Mouse (Mus musculus): Measurements from ENCODE around the gene Agap1.

Agap1 gene

GRCm38 (mm10) chr1:89923642-89924020, 469.0 kb downstream of the Agap1 start:
- in situ Hi-C loops (cut with MboI; ENCODE audit: unreplicated experiment in 2 of 2), result no loop called here

GRCm38 (mm10) chr1:89925501-89926190, 471.0 kb downstream of the Agap1 start:
- in situ Hi-C loops (cut with MboI; ENCODE audit: unreplicated experiment in 2 of 2), result no loop called here

DNA sequence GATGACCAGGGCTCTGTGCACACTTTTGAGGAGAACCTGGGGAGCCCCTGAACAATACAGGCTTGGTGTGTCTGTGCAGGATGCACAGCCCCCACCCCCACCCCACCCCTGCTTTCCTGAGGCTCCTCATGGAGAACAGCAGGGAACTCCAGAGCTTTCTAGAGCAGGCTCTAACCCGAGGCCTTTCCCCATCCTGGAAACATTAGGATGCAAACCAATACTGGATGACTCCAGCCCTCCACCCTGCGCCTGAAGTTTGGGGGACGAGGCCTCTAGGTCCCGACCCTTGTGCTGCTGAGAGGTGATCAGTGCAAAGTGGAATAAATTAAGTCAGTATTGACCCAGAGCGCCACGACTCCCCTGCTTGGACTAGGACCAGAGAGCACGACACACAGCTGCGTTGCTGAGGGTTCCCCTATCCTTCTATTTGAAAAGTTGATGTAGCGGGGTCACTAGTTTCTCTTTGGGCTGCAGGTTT, 472.0 kb downstream of the Agap1 start:
- in situ Hi-C loops (cut with MboI; ENCODE audit: unreplicated experiment in 2 of 2), result no loop called here

- in situ Hi-C loops (cut with MboI; ENCODE audit: unreplicated experiment in 2 of 2), result no loop called here
Measured at GRCm38 (mm10) chr1:89927061-89927661, 472.6 kb downstream of the Agap1 start.

GRCm38 (mm10) chr1:89928676-89929075, 474.1 kb downstream of the Agap1 start:
- in situ Hi-C loops (cut with MboI; ENCODE audit: unreplicated experiment in 2 of 2), result no loop called here

DNA sequence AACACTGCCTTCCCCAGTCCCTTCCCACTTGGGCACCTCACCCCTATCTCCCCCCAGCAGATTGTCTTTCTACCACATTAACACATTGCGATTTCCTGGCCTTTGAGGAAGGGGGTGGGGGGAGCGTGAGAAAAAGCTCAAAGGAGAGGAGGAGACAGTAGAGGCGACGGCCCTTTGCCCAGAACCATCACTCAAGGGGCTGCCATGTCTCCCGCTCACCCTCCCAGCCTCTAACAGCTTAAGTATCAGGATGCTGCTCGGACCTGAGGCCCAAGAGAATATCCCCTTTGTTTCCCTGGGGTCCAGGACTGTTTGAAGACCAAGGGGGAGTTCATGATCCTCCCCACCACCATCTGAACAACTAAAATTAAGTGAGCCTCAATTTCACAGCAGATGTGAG, 474.6 kb downstream of the Agap1 start:
- in situ Hi-C loops (cut with MboI; ENCODE audit: unreplicated experiment in 2 of 2), result no loop called here

DNA sequence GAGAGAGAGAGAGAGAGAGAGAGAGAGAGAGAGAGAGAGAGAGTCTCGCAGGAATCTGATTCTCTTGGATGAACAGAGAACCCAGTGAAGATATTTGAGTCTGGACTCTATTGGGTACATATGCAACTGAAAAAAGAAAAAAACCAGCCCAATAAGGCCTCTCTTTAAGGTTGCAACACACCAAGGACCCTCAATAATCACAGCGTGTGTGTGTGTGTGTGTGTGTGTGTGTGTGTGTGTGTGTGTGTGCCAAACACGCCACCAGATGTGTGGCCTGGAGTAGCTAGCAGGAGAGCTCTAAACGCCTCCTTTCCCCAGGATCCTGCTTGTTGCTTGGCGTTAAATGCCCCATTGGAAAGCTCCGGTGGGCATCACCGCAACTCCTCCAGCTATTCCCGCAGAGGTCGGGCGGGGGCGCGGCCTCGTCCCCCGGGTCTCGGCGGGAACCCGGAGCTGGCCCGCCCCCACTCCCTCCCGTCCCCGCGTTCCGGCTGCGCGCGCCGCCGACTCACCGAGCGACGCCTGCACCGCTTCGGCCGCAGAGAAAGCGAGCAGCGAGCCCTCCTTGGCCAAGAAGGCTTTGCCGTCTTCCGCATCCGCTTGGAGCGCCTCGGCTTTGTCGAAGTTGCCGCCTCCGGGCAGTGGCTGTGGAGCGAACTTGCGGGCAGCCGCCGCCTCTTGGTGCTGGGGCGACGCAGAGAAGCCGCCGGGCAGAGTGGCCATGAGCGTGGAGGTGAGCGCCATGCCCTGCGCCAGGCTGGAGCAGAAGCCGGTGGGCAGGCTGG, 475.3 kb downstream of the Agap1 start:
- in situ Hi-C loops (cut with MboI; ENCODE audit: unreplicated experiment in 2 of 2), result no loop called here

DNA sequence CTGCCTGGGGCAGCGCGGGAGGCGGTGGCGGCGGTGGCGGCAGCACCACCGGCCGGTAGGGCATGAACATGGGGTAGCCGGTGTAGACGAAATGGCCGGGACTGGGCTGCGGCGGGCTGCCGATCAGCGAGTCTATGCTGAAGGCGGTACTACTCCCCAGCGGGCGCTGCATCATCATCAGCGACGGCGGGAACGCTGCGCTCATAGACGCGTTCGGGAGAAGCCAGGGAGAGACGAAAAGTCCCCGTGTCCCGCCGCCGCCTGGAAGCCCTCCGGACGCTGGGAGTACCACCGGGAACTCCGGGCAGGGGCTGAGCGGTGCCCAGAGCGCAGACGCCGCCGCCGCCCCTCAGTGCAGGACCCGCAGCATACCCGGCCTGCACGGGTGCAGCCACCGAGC, 475.9 kb downstream of the Agap1 start:
- in situ Hi-C loops (cut with MboI; ENCODE audit: unreplicated experiment in 2 of 2), result no loop called here

- in situ Hi-C loops (cut with MboI; ENCODE audit: unreplicated experiment in 2 of 2), result no loop called here
Measured at GRCm38 (mm10) chr1:89931120-89931519, 476.5 kb downstream of the Agap1 start, which contains the start of gene Gbx2. Gene Gbx2 (minus strand): TSS chr1:89931179.

GRCm38 (mm10) chr1:89932021-89932423, 477.4 kb downstream of the Agap1 start:
- in situ Hi-C loops (cut with MboI; ENCODE audit: unreplicated experiment in 2 of 2), result no loop called here

DNA sequence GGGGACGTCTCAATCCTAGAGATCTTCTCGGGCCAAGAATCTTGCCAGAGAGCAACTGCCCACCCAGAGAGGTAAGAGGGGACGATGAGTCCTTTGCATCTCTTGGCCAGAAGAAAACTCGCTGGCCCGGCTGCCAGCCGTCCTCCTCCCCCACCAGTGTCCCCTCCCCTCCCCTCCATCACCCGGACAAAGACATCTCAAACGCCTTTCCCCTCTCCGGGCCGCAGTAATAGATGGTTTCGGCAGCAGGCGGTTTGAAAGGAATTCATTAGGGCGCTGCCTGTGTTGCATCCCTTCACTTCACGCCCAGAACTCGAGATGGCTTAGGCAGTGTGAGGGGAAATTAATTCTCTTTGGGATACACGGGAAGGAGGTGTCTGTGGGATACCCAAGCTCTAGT, 478.0 kb downstream of the Agap1 start:
- in situ Hi-C loops (cut with MboI; ENCODE audit: unreplicated experiment in 2 of 2), result no loop called here

DNA sequence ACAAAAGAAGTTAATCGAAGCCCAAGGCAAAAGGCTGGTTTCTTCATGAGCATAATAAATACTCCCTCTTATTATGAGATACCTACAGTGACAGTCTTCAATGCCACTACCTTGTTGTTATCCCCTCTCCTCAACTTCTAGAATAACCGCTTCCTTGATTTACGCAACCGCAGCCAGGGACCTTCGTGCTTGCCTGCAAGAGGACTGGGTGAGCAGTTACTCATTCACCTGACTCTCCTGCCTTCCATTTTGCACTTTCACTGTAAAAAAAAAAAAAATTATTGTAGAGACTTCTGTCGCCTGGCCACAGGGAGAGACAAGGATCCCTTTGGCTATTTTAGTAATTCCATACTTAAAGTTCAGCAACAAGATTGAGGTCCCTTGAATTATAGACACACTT, 478.4 kb downstream of the Agap1 start:
- in situ Hi-C loops (cut with MboI; ENCODE audit: unreplicated experiment in 2 of 2), result no loop called here

GRCm38 (mm10) chr1:89933786-89934185, 479.2 kb downstream of the Agap1 start:
- in situ Hi-C loops (cut with MboI; ENCODE audit: unreplicated experiment in 2 of 2), result no loop called here

- in situ Hi-C loops (cut with MboI; ENCODE audit: unreplicated experiment in 2 of 2), result no loop called here
Measured at GRCm38 (mm10) chr1:89934316-89935260, 480.0 kb downstream of the Agap1 start.

- in situ Hi-C loops (cut with MboI; ENCODE audit: unreplicated experiment in 2 of 2), result no loop called here
Measured at GRCm38 (mm10) chr1:89935493-89936348, 481.1 kb downstream of the Agap1 start.

DNA sequence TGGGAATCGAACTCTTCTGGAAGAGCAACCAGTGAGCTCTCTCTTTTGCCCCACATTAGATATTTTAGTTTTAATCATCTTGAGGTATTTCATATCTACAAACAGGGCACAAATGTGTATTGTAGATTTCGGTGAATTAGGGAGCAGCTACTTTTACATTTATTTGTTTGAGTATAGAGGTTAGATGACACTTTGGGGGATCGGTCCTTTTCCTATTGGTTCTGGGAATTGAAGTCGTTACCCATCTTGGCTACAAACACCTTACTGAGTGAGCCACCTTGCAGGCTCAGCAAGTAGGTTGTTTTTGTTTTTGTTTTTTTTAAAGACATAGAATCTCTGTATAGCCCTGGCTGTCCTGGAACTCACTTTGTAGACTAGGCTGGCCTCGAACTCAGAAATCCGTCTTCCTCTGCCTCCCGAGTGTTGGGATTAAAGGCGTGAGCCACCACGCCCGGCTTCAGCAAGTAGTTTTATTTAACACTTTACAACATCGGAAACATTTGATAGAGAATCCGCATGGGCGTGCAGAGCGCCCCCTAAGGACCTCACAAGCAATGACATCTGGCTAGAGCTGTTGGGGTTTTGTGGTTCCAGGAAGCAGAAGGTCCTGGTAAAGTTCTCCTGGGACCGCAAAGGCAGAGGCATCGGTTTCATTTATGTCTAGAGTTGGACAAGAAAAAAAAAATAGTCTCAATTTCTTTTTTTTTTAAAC, 484.4 kb downstream of the Agap1 start:
- in situ Hi-C loops (cut with MboI; ENCODE audit: unreplicated experiment in 2 of 2), result no loop called here

GRCm38 (mm10) chr1:89939596-89939960, 485.0 kb downstream of the Agap1 start:
- in situ Hi-C loops (cut with MboI; ENCODE audit: unreplicated experiment in 2 of 2), result no loop called here

GRCm38 (mm10) chr1:89939981-89940726, 485.5 kb downstream of the Agap1 start:
- in situ Hi-C loops (cut with MboI; ENCODE audit: unreplicated experiment in 2 of 2), result no loop called here

Data from v-Abl transformed pro-B cells (cell line).